Mouse (Mus musculus): Measurements from ENCODE around the gene Dusp12.
A peak's percentile ranks its signal among the peaks of the same experiment; 100 is the strongest.

GRCm38 (mm10) chr1:170884978-170885561, at the start of gene Dusp12, which contains the start of gene Gm26620:
- TF ChIP-seq CTCF (IDR thresholded peaks at IDR 0.05; ENCODE audit: control insufficient read depth, insufficient read depth, insufficient read length) (peak; percentile 86), MAX (IDR thresholded peaks at IDR 0.05) (peak; percentile 85), MYOD1 (IDR thresholded peaks at IDR 0.05; ENCODE audit: control insufficient read depth, insufficient read length, low read depth) (no peak), MYOG (IDR thresholded peaks at IDR 0.05; ENCODE audit: control insufficient read depth, extremely low read depth, insufficient read length) (no peak)

All from C2C12 (cell line).